Mouse (Mus musculus) cerebellum, adult 9-10 months (tissue): ENCODE data around the gene Xlr4b.
A peak's percentile ranks its signal among the peaks of the same experiment; 100 is the strongest.
"Not testable (repeated sequence)": the region's sequence is repeated elsewhere in the genome, so short reads cannot be mapped to it uniquely, and the experiment has no call there.

ENCODE experiments used
- DNase-seq: peaks from one replicate; pipeline ENCODE4 v3.0.0; 2022

Xlr4b gene

DNA sequence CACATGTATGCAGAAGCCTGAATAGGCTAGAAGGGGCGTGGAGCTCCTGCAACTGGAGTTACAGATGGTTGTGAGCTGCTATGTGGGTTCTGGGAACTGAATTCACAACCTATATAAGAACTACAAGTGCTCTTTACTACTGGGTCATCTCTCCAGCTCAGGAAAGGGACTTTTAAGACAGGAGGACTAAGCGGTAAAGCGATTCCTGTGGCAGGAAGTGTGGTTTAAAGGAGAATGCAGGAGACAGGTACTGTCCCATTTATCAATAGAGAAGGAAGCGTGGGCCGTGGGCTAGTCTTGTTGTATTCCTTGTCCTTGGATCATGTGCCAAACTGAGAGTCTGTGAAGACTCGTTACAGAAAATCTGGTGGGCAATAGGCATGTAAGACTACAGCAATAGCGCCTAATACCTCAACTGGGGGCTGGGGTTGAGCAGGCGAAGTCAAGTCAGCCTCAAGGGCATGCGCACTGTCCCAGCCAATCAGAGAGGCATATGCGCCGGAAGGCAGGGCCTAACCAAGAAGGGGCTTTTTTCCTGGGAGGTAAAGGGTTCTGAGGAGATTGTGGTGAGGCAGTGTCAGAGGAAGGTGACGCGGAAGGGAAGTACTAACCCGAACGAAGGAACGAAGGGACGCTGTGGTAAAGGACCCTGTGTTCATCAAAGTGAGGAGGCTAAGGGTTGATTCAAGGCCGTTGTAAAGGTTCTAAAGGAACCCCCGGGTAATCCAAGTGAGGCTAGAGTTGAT is at the start of gene Xlr4b:
Gene Xlr4b, plus strand, starts transcription at position 515 of the 746 bp plus-strand sequence.
- not testable (repeated sequence) for DNase-seq

GRCm38 (mm10) chrX:73176889-73177288 is 37.2 kb upstream of the Xlr4b start, which contains the start of gene Spin2d:
Gene Spin2d, minus strand, starts transcription at chrX:73176989.
- DNase-seq, result not testable (repeated sequence)

DNA sequence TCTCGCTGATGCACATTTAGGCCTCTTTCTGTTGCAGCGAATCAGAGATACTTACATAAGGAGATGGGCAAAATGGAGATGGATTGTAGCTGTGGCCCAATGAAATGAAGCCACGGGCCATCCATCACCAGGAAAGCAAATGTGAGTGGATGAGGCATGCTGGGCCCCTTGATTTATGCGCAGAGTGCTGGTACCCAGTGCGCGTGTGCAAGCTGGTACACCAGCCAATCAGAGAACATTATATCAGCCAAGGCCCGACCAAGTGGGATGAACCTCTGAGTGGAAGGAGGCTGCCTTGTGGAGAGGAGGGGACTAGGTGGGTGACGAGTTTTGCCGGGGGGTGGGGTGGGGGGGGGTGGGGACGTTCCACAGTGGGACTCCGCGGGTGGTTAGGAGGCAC is 22.2 kb upstream of the Xlr4b start, which contains the start of gene Xlr3b:
Gene Xlr3b, plus strand, starts transcription at position 274 of the 400 bp plus-strand sequence.
- peak; percentile 1 for DNase-seq

DNA sequence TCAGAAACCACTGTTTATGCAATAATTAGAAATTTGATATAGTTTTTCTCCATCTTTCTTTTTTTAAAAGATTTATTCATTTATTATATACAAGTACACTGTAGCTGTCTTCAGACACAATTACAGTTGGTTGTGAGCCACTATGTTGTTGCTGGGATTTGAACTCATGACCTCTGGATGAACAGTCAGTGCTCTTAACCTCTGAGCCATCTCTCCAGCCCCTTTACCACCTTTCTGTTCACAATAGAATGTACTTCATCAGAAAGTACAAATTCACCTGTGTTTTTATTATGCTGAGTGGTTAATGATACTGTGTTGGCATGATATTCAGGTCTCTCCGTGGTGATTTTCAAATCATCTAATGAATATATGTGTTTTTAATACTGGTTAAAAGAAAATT is 11.2 kb downstream of the Xlr4b start:
- no peak for DNase-seq

GRCm38 (mm10) chrX:73227914-73228605 is 13.9 kb downstream of the Xlr4b start, which contains the start of gene F8a:
Gene F8a, plus strand, starts transcription at chrX:73228291.
- peak; percentile 81 for DNase-seq

DNA sequence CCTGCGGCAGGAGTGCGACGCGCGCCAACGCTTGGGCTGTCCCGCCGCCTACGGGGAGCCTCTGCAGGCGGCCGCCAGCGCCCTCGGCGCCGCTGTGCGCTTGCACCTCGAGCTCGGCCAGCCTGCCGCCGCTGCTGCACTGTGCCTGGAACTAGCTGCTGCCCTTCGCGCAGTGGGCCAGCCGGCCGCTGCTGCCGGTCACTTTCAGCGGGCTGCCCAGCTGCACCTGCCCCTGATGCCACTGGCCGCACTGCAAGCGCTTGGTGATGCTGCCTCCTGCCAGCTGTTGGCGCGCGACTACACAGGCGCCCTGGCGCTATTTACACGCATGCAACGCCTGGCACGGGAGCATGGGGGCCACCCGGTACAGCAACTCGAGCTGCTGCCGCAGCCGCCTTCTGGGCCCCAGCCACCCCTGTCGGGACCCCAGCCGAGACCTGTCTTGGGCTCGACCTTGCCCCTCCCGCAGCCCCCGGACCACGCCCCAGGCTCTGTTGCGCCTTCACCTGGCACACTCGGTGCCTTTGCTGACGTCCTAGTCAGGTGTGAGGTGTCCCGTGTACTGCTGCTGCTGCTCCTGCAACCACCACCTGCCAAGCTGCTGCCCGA is 14.6 kb downstream of the Xlr4b start:
- DNase-seq, result peak; percentile 67

DNA sequence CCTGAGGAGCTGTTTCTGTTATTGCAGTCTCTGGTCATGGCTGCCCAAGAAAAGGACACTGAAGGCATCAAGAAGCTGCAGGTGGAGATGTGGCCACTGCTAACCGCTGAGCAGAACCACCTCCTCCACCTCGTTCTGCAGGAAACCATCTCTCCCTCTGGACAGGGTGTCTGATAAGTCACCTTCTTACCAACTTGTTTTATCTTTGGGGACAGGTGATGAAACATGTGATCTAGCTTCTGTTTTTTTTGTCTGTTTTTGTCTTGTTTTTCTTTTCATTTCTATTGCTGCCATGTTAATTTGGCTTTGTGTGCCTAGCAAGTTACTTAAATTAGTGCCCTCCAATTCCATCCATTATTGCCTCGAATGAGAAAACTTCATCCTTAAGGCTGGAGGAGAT is 15.2 kb downstream of the Xlr4b start:
- DNase-seq, result no peak

- DNase-seq, result not testable (repeated sequence)
These were observed 28.7 kb downstream of the Xlr4b start, which contains the start of gene Xlr4c for GRCm38 (mm10) chrX:73242821-73243325. Gene Xlr4c, minus strand, starts transcription at chrX:73243130.

GRCm38 (mm10) chrX:73262428-73262827 is 48.3 kb downstream of the Xlr4b start:
- DNase-seq, result not testable (repeated sequence)

DNA sequence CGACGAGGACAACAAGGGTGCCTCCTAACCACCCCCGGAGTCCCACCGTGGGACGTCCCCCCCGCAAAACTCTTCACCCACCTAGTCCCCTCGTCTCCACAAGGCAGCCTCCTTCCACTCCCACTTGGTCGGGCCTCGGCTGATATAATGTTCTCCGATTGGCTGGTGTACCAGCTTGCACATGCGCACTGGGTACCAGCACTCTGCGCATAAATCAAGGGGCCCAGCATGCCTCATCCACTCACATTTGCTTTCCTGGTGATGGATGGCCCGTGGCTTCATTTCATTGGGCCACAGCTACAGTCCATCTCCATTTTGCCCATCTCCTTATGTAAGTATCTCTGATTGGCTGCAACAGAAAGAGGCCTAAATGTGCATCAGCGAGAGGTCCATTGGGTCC is 51.1 kb downstream of the Xlr4b start, which contains the start of gene Xlr3c:
Gene Xlr3c, minus strand, starts transcription at position 121 of the 400 bp plus-strand sequence.
- not testable (repeated sequence) for DNase-seq
